Mouse (Mus musculus): Measurements from ENCODE around the gene Cand1. TPM values are rescaled to one million over a fixed set of nuclear protein-coding genes. Genes with fewer than 3 reads are reported as not detected.

Gene Cand1
- total and polyA plus RNA-seq, 2 experiments from 2014 or later: 30.7 to 116 TPM

- Histone ChIP-seq H3K27ac (ENCODE audit: low read depth, low read length) (no peak overlapping the region), H3K9ac (replicated peaks; ENCODE audit: low read length, poor library complexity, severe bottlenecking) (no peak overlapping the region), H3K4me1 (ENCODE audit: insufficient read depth, low read length) (no peaks in the 10 kb centered on the region), H3K4me2 (ENCODE audit: low read depth, low read length, poor library complexity, severe bottlenecking) (no peak overlapping the region), H3K27me3 (ENCODE audit: insufficient read depth, low read length) (no peaks in the 10 kb centered on the region), H3K9me3 (ENCODE audit: low read length) (no peaks in the 10 kb centered on the region), H3K4me3 (ENCODE audit: low read depth, low read length) (no peak overlapping the region), H3K36me3 (ENCODE audit: insufficient read depth, low read length) (peaks cover 36% of the 10 kb centered on the region)
- no peak for DNase-seq (ENCODE audit: low spot score)
- WGBS: 93% methylated on average over 5 of the region's 5 CpGs
- ATAC-seq (ENCODE audit: low FRiP score): no peak
- TF ChIP-seq CTCF (IDR thresholded peaks at IDR 0.05): no peak
Observed at GRCm38 (mm10) chr10:119205229-119205628, 34.6 kb downstream of the Cand1 start.

DNA sequence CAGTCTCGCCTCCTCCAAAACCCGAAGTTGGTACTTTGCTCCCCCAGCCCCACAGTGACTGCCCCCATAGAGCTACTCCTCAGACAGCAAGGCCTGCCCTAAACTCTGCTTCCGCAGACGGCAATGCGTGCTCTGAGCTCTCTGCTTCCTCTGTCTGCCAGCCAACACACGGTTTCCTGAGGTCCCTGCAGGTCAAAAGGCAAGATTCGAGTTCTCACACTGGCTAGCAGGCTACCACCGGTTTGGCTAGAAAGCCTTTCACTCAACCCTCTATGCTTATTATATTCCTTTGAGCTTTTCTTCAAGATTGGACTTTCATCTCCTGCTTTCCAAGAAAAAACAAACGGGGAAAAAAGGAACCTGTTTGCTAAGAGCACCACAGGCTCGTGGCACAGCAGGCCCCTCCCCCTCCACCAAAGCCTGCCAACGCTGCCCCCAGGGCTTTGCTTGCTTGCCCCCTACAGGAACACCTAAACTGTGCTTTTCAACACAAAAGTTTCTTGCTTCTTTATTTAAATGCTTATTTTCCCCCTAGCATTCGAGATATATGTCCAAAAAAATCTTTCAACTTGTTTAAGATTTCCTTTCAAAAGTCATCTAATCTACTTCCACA is 35.4 kb downstream of the Cand1 start:
- peak; percentile 11; the same call in 1 of the 2 replicates for TF ChIP-seq CTCF (IDR thresholded peaks at IDR 0.05)
- Histone ChIP-seq H3K36me3 (ENCODE audit: insufficient read depth, low read length) (peaks cover 33% of the 10 kb centered on the region), H3K4me2 (ENCODE audit: low read depth, low read length, poor library complexity, severe bottlenecking) (no peak overlapping the region), H3K9me3 (ENCODE audit: low read length) (no peaks in the 10 kb centered on the region), H3K4me1 (ENCODE audit: insufficient read depth, low read length) (no peaks in the 10 kb centered on the region), H3K4me3 (ENCODE audit: low read depth, low read length) (no peak overlapping the region), H3K27ac (ENCODE audit: low read depth, low read length) (no peak overlapping the region), H3K9ac (replicated peaks; ENCODE audit: low read length, poor library complexity, severe bottlenecking) (no peak overlapping the region), H3K27me3 (ENCODE audit: insufficient read depth, low read length) (no peaks in the 10 kb centered on the region)
- no peak for DNase-seq (ENCODE audit: low spot score)
- no peak for ATAC-seq (ENCODE audit: low FRiP score)
- 77% methylated on average over 12 of the region's 12 CpGs for WGBS

- ATAC-seq (ENCODE audit: low FRiP score) (no peak), DNase-seq (ENCODE audit: low spot score) (no peak)
- H3K4me3 ChIP-seq (ENCODE audit: low read depth, low read length): no peak overlapping the region
- no peaks in the 10 kb centered on the region for H3K9me3 ChIP-seq (ENCODE audit: low read length)
- H3K9ac ChIP-seq (replicated peaks; ENCODE audit: low read length, poor library complexity, severe bottlenecking): no peak overlapping the region
- H3K36me3 ChIP-seq (ENCODE audit: insufficient read depth, low read length): peaks cover 19% of the 10 kb centered on the region; the same call in 1 of the 2 replicates
- no peak for TF ChIP-seq CTCF (IDR thresholded peaks at IDR 0.05)
- no peaks in the 10 kb centered on the region for H3K27me3 ChIP-seq (ENCODE audit: insufficient read depth, low read length)
- 96% methylated on average over 5 of the region's 5 CpGs for WGBS
- no peaks in the 10 kb centered on the region for H3K4me1 ChIP-seq (ENCODE audit: insufficient read depth, low read length)
- H3K27ac ChIP-seq (ENCODE audit: low read depth, low read length): no peak overlapping the region
- no peak overlapping the region for H3K4me2 ChIP-seq (ENCODE audit: low read depth, low read length, poor library complexity, severe bottlenecking)
Observed at GRCm38 (mm10) chr10:119199864-119200263, 40.0 kb downstream of the Cand1 start.

GRCm38 (mm10) chr10:119198186-119198880 is 41.5 kb downstream of the Cand1 start:
- no peak overlapping the region for H3K27ac ChIP-seq (ENCODE audit: low read depth, low read length)
- DNase-seq (ENCODE audit: low spot score): no peak
- H3K27me3 ChIP-seq (ENCODE audit: insufficient read depth, low read length): no peaks in the 10 kb centered on the region
- 98% methylated on average over 9 of the region's 9 CpGs for WGBS
- no peak overlapping the region for H3K4me3 ChIP-seq (ENCODE audit: low read depth, low read length)
- H3K9me3 ChIP-seq (ENCODE audit: low read length): no peaks in the 10 kb centered on the region
- no peak for ATAC-seq (ENCODE audit: low FRiP score)
- H3K4me1 ChIP-seq (ENCODE audit: insufficient read depth, low read length): no peaks in the 10 kb centered on the region
- peaks cover 19% of the 10 kb centered on the region; the same call in 1 of the 2 replicates for H3K36me3 ChIP-seq (ENCODE audit: insufficient read depth, low read length)
- H3K9ac ChIP-seq (replicated peaks; ENCODE audit: low read length, poor library complexity, severe bottlenecking): no peak overlapping the region
- TF ChIP-seq CTCF (IDR thresholded peaks at IDR 0.05): no peak
- no peak overlapping the region for H3K4me2 ChIP-seq (ENCODE audit: low read depth, low read length, poor library complexity, severe bottlenecking)

GRCm38 (mm10) chr10:119197621-119198150 is 42.2 kb downstream of the Cand1 start:
- H3K4me3 ChIP-seq (ENCODE audit: low read depth, low read length): no peak overlapping the region
- H3K27me3 ChIP-seq (ENCODE audit: insufficient read depth, low read length): no peaks in the 10 kb centered on the region
- H3K36me3 ChIP-seq (ENCODE audit: insufficient read depth, low read length): peaks cover 16% of the 10 kb centered on the region; the same call in 1 of the 2 replicates
- TF ChIP-seq CTCF (IDR thresholded peaks at IDR 0.05): no peak
- ATAC-seq (ENCODE audit: low FRiP score) (no peak), DNase-seq (ENCODE audit: low spot score) (no peak)
- H3K4me1 ChIP-seq (ENCODE audit: insufficient read depth, low read length): no peaks in the 10 kb centered on the region
- no peak overlapping the region for H3K9ac ChIP-seq (replicated peaks; ENCODE audit: low read length, poor library complexity, severe bottlenecking)
- H3K27ac ChIP-seq (ENCODE audit: low read depth, low read length): no peak overlapping the region
- no peak overlapping the region for H3K4me2 ChIP-seq (ENCODE audit: low read depth, low read length, poor library complexity, severe bottlenecking)
- H3K9me3 ChIP-seq (ENCODE audit: low read length): no peaks in the 10 kb centered on the region
- WGBS: 93% methylated on average over 13 of the region's 13 CpGs
